Mouse (Mus musculus) large intestine, adult 2 months (tissue): ENCODE measurements at regions not wholly inside any gene's neighbourhood (a gene's known extent, or its start where the extent isn't known, plus 50 kb on each side); places are given as distances from the start of the nearest gene placed in this dataset.

Experiments
- DNase-seq: peaks from one replicate; pipeline ENCODE4 v3.0.0-alpha.2; 2012; ENCODE audit warnings: low read depth, low spot score
- WGBS: fragments of 180-500 bp; shearing (Covaris S2); methylation state at CpG from one replicate; pipeline ENCODE4 v1.1.7; 2018; 5-methylcytosine and 5-hydroxymethylcytosine counted together

DNA sequence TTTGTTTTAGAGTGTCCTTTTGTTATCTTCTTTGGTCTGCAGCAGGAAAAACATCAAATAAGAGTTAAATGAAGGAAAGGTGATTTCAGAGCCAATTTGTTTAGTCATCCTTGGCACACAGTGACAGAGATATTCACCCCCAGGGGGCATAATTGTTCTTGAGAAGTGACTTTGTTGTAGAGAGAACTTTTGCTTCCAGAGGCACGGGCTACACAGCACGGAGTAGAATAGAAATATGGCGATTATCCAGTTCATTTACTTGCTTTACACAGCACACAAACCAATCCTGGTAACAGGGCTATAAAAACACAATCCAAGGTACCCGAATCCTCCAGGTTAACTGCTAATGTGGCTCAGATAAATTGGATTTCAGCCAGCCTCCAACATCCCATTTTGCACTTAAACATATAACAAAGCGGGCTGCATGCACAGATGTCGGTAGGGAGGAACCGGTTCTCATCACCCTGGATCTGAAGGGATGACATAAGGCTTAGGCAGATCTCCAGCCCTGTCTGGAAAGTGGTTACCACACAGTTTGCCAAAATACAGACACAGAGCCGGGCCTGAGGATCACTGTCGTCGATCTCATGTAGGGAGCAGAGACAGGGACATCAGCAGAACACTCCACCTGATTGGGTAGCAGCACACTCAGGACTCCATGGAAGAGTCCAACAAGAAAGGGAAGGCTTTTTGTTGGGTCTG is 148.9 kb upstream of the Noct start:
- no peak for DNase-seq
- 50% methylated on average over 10 of the region's 10 CpGs for WGBS

DNA sequence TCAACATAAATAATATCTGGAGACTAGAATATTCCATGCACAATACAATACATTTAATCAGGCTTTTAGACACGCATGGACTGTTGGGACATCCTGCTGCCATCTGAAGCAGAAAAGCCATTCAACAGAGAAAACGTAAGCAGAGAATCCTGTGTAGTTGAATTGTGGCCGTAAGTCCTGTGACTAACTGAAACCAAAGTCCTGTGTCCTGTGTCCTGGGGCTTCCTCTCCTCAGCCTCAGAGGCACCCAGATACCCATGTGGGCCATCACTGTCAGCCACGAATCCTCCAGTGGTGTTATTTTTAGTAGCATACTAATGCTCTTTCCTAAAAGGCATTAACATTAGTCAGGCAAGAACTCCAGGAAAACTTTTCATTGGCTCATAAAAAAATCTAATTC is 145.8 kb upstream of the Noct start:
- DNase-seq, result no peak
- WGBS, result 71% methylated on average over 4 of the region's 4 CpGs

DNA sequence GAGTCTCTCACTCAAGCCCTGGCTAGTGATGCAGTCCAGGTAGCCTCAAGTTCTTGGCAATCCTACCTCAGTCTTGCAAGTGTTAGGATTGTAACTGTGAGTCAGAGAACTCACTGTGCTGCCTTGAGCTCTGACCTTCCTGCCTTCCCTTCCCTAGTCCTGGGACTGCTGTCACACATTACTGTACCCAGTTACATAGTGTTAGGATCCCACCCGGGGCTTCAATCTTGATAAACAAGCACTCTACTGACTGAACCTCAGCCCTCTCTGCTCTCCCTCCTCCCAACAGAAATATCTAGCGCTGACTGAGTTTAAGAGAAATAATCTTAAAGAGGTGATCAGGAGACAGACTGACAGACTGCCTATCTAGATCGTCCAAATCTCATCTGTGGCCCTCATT is 143.8 kb upstream of the Noct start:
- WGBS, result 34% methylated on average over 3 of the region's 3 CpGs
- DNase-seq, result no peak

DNA sequence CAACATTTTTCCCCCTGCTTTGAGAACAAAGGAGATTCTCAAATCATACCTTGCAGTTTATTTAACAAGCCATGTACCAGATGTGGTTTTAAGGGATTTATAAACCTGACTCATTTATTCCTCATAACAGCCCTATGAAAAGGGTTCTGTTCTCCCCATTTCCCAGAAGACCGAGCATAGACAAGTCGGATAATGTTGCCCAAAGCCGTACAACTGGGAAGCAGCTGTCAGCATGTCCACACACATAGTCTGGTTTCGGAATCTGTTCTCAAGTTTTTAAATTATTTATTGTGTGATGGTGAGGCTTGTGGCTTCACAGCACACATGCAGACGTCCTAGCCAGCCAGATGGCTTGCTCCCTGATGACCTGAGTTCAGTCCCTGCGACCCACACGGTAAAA is 143.4 kb upstream of the Noct start:
- 46% methylated on average over 7 of the region's 7 CpGs for WGBS
- no peak for DNase-seq

DNA sequence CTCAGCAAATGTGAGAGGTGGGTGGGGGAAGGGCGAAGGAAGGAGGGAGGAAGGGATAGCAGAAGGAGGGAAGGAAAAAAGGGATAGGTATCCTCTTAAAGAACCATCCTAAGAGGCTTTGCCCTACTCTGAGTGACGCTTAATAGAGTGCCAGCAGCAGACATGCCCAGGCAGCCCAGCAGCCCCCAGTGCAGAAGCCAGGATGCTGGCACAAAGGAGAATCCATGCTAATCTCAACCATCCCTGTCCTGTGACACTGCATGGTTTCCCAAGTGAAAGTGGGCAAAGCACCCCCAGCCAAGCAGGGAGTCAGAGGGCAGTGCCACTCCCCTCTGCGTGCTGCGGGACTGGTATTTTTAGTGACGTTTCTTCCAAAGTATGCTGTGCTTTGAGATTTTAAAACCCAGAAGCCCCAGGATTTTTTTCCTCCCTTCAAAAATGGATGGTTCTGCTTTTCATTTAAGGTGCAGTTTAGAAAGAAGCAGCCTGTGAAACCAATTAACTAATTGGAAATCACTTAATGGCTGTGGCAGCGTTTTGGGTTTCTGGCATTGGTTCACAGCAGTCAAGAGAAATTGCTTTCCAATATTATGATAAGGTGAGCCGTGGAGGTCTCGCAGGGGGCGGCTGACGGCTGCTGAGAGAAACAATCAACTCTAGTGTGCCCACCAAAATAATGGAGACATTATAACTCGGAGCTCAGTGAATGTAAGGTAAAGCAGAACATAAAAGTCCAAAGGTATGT is 141.2 kb upstream of the Noct start:
- 73% methylated on average over 11 of the region's 11 CpGs for WGBS

DNA sequence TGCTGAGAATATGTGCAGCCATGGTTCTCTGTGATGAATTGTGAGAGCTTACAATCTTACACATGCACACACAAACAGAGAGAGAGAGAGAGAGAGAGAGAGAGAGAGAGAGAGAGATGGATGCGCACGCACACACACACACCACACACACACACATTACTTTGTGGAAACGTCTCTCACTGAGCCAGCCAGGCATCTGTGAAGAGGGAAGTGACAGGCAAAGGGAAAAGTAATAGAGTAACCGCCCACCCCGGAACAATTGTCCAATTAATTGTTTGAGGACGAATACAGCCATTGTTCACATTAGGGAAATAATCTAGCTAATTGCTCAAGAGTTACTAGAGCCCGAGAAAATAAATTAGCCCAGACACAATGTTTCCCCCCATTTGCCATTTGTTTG is 140.7 kb upstream of the Noct start:
- 71% methylated on average over 7 of the region's 7 CpGs for WGBS
- DNase-seq, result no peak

More for the DNA sequence above, 141.2 kb upstream of the Noct start:
- DNase-seq, result no peak

DNA sequence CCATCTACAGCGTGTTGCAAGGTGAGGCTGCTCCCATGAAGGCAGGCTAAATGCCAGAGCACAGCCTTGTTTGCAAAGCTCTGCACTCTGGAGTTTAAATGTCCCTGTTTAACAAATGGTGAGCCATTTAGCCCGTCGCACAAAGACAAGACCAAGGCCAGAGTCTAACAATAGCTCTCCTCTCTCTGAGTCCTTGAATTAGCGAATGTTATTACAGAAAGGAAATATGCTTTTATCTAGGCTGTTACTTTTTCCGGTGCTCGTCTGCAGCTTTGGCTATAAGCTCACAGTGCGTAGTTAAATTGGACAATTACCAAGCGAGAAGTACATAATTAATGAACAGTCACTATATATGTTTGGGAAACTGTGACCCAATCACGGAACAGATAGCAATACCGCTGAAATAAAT is 137.8 kb upstream of the Noct start:
- no peak for DNase-seq
- WGBS, result 47% methylated on average over 10 of the region's 10 CpGs

DNA sequence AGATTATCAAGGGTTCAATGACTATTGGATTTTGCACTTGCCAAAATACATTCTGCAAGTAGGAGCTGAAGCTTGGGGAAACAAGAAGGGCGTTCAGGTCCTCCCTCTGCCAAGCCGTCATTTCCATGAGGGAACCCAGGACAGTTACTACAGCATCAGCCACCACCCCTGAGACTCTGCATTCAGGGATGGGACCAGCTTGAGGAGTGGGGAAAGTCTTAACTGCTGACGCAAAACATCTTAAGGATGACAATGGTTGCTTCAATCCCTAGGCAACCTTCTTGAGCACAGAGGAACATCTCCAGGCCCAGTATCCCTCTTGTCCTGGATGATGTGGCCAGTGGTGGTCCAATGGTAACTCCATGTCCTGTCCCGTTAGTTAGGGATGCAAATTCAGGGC is 137.2 kb upstream of the Noct start:
- whole genome bisulfite sequencing, result 88% methylated on average over 4 of the region's 4 CpGs
- DNase-seq, result no peak

DNA sequence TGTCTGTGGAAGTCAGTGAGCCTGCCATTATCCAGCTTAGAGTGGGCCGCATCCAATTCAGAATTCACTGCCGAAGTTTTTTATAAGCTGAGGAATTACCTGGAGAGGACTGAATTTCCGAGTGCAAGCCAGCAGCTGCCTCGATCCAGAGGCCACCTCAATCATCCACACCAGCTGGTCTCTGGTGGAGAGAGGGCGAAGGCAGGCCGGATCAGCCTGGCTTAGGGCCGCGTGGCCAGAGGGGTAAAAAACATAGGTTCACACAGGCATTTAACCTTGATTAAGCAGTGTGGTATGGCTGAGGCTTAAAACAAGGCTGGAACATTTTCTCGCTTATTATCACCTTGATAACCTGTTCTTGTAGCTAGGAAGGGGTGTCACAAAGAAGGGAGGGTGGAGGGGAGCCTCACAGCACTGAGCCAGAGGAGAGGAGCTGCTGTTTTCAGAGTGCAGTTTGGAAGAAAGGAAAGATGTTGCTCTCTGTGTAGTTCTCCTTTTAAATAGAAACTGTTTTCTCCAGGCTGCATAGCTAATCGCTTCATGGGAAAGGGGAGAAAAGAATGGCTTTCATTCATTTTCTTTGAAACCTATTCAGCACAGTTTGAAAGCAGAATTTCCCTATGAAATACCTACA is 135.1 kb upstream of the Noct start:
- WGBS, result 87% methylated on average over 10 of the region's 10 CpGs
- no peak for DNase-seq

DNA sequence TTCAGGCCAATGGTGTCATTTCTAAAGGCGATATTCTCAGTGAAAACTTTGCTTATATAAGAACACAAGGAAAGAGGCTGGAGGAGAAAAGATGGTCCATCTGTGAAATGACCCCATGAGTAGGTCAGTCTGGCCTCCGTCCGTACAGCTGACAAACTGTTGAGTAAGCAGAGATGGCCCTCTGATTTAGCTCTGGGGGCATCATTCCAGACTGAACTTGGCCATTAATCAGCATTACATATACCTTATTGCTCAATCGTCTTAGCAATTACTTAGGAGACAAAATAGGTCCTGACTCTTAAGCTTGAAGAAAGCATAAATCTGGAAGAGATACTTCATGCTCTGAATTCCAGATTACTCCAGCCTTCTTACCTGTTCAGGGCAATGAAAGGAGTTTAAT is 132.8 kb upstream of the Noct start:
- DNase-seq, result no peak

DNA sequence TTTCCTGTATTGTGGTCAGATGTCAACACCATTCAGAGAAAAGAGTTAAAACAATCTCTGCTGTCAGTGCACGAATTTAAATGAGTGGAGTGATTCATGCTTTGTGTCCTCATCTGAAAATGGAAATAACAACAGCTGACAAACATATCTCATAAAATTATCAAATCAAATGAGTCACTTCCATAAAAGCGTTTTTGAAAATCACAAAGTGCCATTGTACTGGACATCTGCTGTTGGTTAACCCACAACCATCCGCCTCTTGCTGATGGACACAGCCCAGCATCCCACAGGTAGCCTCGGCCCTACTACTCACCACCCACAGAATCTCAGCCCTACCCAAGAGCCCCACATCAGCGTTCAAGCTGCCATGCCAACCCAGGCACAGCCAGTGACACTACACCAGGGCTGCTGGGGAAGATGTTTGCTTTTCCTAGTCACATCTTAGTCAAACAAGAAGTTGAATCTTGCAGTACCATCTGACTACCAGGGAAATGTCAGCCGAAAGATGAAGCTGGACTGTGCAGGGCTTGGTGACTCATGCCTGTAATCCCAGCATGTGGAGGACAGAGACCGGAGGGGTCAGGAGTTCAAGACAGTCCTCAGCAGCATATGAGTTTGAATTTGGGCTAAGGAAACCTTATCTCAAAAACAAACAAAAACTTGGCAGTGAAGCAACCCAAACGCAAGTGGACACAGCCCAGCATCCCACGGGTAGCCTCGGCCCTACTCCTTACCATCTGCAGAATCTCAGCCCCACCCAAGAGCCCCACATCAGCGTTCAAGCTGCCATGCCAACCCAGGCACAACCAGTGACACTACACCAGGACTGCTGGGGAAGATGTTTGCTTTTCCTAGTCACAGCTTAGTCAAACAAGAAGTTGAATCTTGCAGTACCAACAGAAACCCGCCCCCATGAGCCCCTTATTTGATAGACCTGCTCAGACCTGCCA is 131.9 kb upstream of the Noct start:
- 23% methylated on average over 12 of the region's 12 CpGs for WGBS

More for the DNA sequence above, 132.8 kb upstream of the Noct start:
- WGBS, result 74% methylated on average over 4 of the region's 4 CpGs

DNA sequence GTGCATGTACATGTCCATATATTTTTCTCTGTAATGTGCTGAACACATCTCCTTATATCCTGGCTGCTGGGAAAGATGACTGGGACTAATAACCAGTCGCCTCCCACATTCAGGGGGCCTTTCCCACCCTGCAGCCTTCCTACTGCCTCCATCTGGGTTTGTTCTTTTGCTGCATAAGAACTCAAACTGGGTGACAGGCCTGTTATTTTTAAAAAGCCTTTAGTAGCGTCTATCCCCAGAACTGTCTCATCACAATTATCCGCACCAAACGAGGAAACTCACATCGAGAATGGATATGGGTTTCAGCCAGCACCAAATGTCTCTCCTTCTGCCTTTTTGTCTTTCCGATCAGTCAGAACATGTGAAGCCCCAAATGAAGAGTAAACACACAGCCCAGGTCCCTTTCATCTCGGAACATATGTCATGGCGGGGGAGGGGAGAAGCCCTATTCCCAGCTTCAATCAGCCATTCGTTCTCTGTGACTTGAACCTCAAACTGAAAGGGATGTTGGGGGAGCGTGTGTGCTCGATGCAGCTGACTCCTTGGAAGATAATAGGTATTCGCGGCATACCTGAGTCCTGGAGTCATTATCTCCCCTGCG is 128.3 kb upstream of the Noct start:
- no peak for DNase-seq
- WGBS, result 57% methylated on average over 14 of the region's 14 CpGs

More for the DNA sequence above, 131.9 kb upstream of the Noct start:
- DNase-seq, result no peak

DNA sequence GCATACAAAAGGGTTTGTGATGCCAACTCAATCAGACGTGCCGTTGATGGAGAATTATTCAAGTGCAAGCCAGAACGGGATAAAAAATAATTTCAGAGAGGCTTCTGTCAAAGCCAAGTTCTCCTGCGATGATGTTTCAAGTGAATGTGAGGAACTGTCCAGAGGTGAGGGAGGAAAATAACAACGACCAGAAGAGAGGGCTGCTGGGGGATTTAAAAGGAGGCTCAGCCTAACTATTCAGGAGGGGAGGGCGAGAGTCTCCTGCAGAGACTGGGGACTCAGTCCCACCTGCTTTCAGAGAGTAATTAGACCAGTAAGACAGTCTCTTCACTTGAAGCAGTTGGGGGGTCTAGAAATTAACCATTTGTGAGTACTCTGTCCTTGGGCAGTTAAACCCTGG is 127.7 kb upstream of the Noct start:
- DNase-seq, result no peak
- 48% methylated on average over 6 of the region's 6 CpGs for WGBS

DNA sequence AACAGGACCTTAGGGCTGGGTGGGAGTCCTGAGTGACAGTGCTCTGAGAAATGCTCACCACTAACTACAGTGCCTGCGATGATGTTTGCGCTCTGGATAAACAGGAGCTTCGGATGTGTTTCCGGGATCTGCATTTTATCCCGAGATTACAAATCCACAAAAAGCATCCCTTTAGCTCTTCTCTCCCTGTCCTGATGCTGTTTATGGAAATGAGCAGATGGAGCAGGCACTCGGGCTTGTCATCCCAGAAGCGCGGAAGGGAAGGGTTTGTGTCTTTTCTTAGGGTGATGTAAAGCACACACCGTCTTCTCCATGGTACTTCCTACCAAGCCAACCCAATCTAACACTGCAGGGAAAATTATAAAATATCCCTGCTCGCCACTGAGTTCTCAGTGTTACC is 126.9 kb upstream of the Noct start:
- DNase-seq, result no peak
- WGBS, result 75% methylated on average over 10 of the region's 10 CpGs

DNA sequence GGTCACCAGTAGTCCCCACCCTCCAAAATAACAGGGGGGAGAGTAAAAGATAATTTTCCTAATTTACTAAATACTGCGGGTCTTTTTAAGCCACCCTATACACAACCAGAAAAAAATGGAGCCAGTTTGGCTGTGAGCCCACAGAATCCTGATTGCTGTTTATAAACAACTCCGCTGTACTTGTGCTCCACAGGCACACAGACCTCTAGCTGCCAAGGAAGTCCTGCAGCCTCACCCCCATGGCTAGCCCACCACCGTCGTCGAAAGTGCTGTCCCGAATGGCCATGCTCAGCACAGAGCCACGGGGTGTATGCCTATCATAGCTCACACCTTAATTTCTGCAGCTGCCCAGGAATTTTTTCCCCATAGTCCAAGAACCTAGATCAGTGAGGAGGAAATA is 124.3 kb upstream of the Noct start:
- WGBS, result 78% methylated on average over 7 of the region's 7 CpGs
- DNase-seq, result no peak

DNA sequence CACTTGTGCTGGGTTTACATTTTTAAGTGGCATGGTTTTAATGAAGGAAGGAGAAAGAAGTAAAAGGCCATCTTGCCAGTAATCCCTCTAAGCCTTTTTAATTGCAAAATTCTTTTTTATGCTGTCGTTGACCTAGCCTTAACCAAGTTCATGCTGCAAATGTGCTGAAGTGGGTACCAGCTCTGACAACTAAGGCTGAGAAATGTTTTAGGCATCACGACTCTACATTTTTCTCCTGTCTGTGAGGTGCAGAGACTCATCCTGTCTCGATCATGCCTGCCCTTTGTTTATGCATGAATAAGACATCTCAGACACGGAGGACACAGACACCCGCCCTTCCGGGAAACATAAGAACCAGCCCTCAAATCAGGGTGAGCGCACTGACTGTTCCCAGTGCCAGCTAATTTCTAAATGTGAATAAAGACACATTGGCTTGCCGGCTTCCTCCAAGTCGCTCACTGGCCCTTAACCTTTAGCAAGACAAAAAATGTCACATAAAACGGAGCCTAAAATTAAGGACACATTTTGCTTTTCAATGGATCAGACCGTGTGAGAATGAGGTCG is 115.5 kb upstream of the Noct start:
- 67% methylated on average over 12 of the region's 12 CpGs for WGBS
- no peak for DNase-seq

DNA sequence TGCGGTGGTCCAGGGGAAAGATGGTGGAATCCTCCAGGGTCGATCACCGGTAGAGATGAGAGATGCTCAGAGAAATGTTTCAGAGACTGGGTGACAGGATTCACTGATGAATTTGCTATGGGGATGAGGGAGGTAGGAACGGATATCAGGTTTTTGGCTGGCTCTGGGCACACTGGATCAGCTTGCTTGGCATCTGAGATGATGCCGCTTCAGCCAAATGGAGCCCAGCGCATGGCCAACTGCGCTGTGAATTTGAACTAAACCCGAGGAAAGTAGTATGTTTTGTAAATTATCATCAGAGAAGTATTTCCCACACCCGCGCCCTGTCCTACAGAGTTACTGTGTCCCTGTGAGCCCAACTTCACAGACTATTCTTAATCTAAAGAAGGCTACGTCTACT is 113.0 kb upstream of the Noct start:
- 95% methylated on average over 11 of the region's 11 CpGs for WGBS
- no peak for DNase-seq

DNA sequence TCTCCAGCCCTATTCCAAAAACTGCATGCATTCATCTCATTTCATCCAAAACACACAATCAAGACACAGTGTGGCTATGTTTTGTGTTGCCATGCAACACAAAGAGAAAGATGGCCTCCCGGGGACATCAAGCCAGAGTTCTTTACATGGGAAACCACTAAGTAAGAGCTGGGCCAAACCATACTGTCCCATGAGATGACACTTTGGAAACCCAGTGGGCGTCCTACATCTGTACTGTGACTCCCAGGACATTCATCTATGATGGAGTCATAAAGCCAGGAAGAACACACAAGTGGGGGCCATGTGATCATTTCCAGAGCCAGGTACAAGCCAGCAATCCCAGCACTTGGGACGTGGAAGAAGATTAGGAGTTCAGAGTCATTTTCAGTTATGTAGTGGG is 111.9 kb upstream of the Noct start:
- no peak for DNase-seq
- WGBS, result 76% methylated on average over 3 of the region's 3 CpGs

DNA sequence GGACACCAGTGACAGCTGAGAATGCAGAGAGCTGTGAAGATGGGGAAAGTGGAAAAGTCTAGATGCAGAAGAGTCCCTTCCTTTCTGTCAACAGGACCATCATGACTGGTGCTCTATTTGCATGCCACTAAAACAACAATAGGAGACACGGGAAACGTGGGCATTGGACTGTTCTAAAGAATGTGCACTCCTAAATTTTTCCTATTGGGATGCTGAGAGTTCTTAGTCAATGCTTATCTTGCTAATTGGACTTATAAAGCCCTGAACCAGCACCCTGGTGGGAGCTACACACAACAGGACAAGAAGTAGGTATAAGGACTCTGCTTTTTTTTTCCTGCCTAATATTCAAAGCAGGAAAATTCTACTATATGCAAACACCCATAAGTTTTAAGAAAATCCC is 108.3 kb upstream of the Noct start:
- WGBS, result 61% methylated on average over 2 of the region's 2 CpGs

More for the DNA sequence above, 108.3 kb upstream of the Noct start:
- DNase-seq, result no peak
